Mouse (Mus musculus) adipocyte (in vitro differentiated cells): ENCODE measurements around the gene 1110051M20Rik.
A peak's percentile ranks its signal among the peaks of the same experiment; 100 is the strongest.

Experiments used
- DNase-seq: peaks from one replicate; pipeline ENCODE4 v3.0.0-alpha.2; 2016; ENCODE audit warnings: low spot score

1110051M20Rik gene

GRCm38 (mm10) chr2:91345644-91346043, 98.9 kb downstream of the 1110051M20Rik start:
- DNase-seq = no peak

- DNase-seq = no peak
These were observed 104.9 kb downstream of the 1110051M20Rik start for GRCm38 (mm10) chr2:91339591-91339990.

GRCm38 (mm10) chr2:91335128-91335527, 109.4 kb downstream of the 1110051M20Rik start:
- no peak for DNase-seq

GRCm38 (mm10) chr2:91331051-91331843, 113.3 kb downstream of the 1110051M20Rik start:
- DNase-seq = no peak

- peak; percentile 36 for DNase-seq
These were observed 114.3 kb downstream of the 1110051M20Rik start for GRCm38 (mm10) chr2:91329996-91330738.

GRCm38 (mm10) chr2:91328729-91329125, 115.8 kb downstream of the 1110051M20Rik start:
- DNase-seq = no peak

- DNase-seq = peak; percentile 16
These were observed 116.4 kb downstream of the 1110051M20Rik start for GRCm38 (mm10) chr2:91327968-91328728.

GRCm38 (mm10) chr2:91326746-91327350, 117.7 kb downstream of the 1110051M20Rik start:
- DNase-seq = peak; percentile 59

GRCm38 (mm10) chr2:91324761-91325421, 119.6 kb downstream of the 1110051M20Rik start:
- DNase-seq = no peak

GRCm38 (mm10) chr2:91324346-91324745, 120.2 kb downstream of the 1110051M20Rik start:
- no peak for DNase-seq

- no peak for DNase-seq
These were observed 122.0 kb downstream of the 1110051M20Rik start for GRCm38 (mm10) chr2:91322490-91322889.

GRCm38 (mm10) chr2:91321923-91322322, 122.6 kb downstream of the 1110051M20Rik start:
- no peak for DNase-seq

- DNase-seq = no peak
These were observed 123.7 kb downstream of the 1110051M20Rik start for GRCm38 (mm10) chr2:91320559-91321529.

- DNase-seq = no peak
These were observed 130.3 kb downstream of the 1110051M20Rik start for GRCm38 (mm10) chr2:91314184-91314583.

GRCm38 (mm10) chr2:91312578-91313311, 131.8 kb downstream of the 1110051M20Rik start:
- peak; percentile 66 for DNase-seq

- no peak for DNase-seq
These were observed 135.0 kb downstream of the 1110051M20Rik start for GRCm38 (mm10) chr2:91309546-91309945.

- no peak for DNase-seq
These were observed 135.8 kb downstream of the 1110051M20Rik start for GRCm38 (mm10) chr2:91308680-91309079.

- no peak for DNase-seq
These were observed 137.9 kb downstream of the 1110051M20Rik start for GRCm38 (mm10) chr2:91306589-91306988.

GRCm38 (mm10) chr2:91305926-91306325, 138.6 kb downstream of the 1110051M20Rik start:
- DNase-seq = no peak
